Mouse (Mus musculus) cerebellum, adult 2 months (tissue): Measurements from ENCODE around the gene Pheta2.

Experiments used
- CTCF ChIP-seq: fragments of 200-500 bp; IDR thresholded peaks from 2 replicates; pipeline ENCODE4 v1.5.1; 2011; ENCODE audit warnings: low read depth, mild to moderate bottlenecking, control low read depth, low read length, moderate library complexity, borderline replicate concordance; ENCODE audit not compliant: insufficient read depth
- POLR2A ChIP-seq: fragments of 200-500 bp; IDR thresholded peaks from 2 replicates; pipeline ENCODE4 v1.6.1; 2011; ENCODE audit warnings: low read length, control low read depth, borderline replicate concordance; ENCODE audit not compliant: insufficient read depth

GRCm38 (mm10) chr15:82375855-82376254, 37.1 kb downstream of the Pheta2 start:
- TF ChIP-seq CTCF, result no peak
- no peak for TF ChIP-seq POLR2A
